ENCODE assay signal across 8 mouse cellular contexts in the genomic region with DNA sequence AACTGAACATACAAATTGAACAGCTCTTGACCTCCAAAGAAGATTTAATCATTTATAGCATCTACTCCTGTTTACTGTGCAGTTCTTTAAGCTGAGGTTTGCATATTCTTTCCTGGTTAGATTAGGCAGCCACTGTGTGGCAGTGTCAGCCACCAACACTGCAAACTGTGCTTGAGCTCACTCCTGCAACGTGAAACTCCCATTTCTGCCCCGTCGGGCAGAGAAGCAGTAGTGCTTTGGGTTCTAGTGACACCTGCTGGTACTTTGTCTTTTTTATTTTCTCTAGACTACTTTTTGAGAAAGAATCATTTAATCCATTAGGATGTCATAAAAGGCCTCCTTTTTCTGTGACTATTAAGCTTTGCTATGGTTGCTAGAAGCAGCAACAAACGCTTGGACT.
DNase-seq lines count a peak whose midpoint lies in the region; ATAC-seq and TF ChIP-seq lines count a peak whose summit lies in the region.

No protein-coding gene starts in this region.

- peak; percentile 87; the same call in 1 of the 2 replicates for TF ChIP-seq EP300 in heart, adult 2 months (IDR thresholded peaks at IDR 0.05; ENCODE audit: insufficient read depth, low read depth, low read length)

- TF ChIP-seq POLR2A in heart, adult 2 months (IDR thresholded peaks at IDR 0.05; ENCODE audit: insufficient read depth, low read depth, low read length): no peak

- 0 out of 2 replicates have a peak, but pooled peaks cover 2% of the 10 kb centered on the region for H3K79me2 ChIP-seq in heart, adult 2 months (replicated peaks; ENCODE audit: control insufficient read depth, insufficient read depth, low read length)

- H3K4me3 ChIP-seq in heart, adult 2 months: no peak overlapping the region
- H3K4me3 ChIP-seq in embryonic facial prominence, embryonic 10.5 days: no peak overlapping the region
- no peak overlapping the region for H3K4me3 ChIP-seq in hindbrain, embryonic 16.5 days (ENCODE audit: low read length)
- H3K4me3 ChIP-seq in midbrain, embryonic 13.5 days (replicated peaks): no peak overlapping the region

- intact Hi-C loops in heart, adult 2 months (cut with DNase I): loop anchor here (5.0 to 10.0 kb wide), 2 partner anchors 114 to 682 kb away; no protein-coding TSS in a partner anchor
- intact Hi-C loops in heart, postnatal 25 days (cut with DNase I): loop anchor here (5.0 kb wide), 2 partner anchors 36 to 119 kb away; no protein-coding TSS in a partner anchor

- ATAC-seq in hindbrain, embryonic 16.5 days: peak; percentile 78
- ATAC-seq in midbrain, embryonic 13.5 days: peak; percentile 67

- H3K36me3 ChIP-seq in heart, adult 2 months (ENCODE audit: control insufficient read depth, insufficient read depth, low read length): peaks cover 16% of the 10 kb centered on the region
- H3K36me3 ChIP-seq in embryonic facial prominence, embryonic 10.5 days (replicated peaks): peaks cover 3% of the 10 kb centered on the region; the same call in 1 of the 2 replicates
- no peaks in the 10 kb centered on the region for H3K36me3 ChIP-seq in hindbrain, embryonic 16.5 days (ENCODE audit: control insufficient read depth, insufficient read depth, low read length)
- no peaks in the 10 kb centered on the region for H3K36me3 ChIP-seq in midbrain, embryonic 13.5 days

- no peak overlapping the region for H3K9ac ChIP-seq in heart, adult 2 months (ENCODE audit: low read depth, low read length)
- H3K9ac ChIP-seq in hindbrain, embryonic 16.5 days (ENCODE audit: low read depth, low read length): no peak overlapping the region
- H3K9ac ChIP-seq in midbrain, embryonic 13.5 days (replicated peaks): no peak overlapping the region

- 15% methylated on average over 4 of the region's 4 CpGs for WGBS in heart, adult 2 months
- WGBS in embryonic facial prominence, embryonic 10.5 days: 30% methylated on average over 4 of the region's 4 CpGs
- WGBS in hindbrain, embryonic 16.5 days: 23% methylated on average over 4 of the region's 4 CpGs
- 22% methylated on average over 4 of the region's 4 CpGs for WGBS in midbrain, embryonic 13.5 days

- H3K27me3 ChIP-seq in heart, adult 2 months (ENCODE audit: control insufficient read depth, insufficient read depth, low read length): no peaks in the 10 kb centered on the region
- no peaks in the 10 kb centered on the region for H3K27me3 ChIP-seq in embryonic facial prominence, embryonic 10.5 days (replicated peaks; ENCODE audit: low read depth, poor library complexity, severe bottlenecking)
- no peaks in the 10 kb centered on the region for H3K27me3 ChIP-seq in hindbrain, embryonic 16.5 days (replicated peaks; ENCODE audit: control insufficient read depth, insufficient read depth, low read length)
- H3K27me3 ChIP-seq in midbrain, embryonic 13.5 days: no peaks in the 10 kb centered on the region

- peak in 1 of 2 experiments; percentile 42 for DNase-seq in heart, adult 2 months
- no peak for DNase-seq in heart, postnatal 25 days (ENCODE audit: low spot score)
- peak; percentile 55 for DNase-seq in R1 (ENCODE audit: low read depth, low spot score)
- peak; percentile 18 for DNase-seq in embryonic facial prominence, embryonic 10.5 days (ENCODE audit: low spot score)
- DNase-seq in layer of hippocampus, postnatal 25 days (ENCODE audit: extremely low spot score in 1 of 2, low spot score in 1 of 2): peak; percentile 13 to 35
- peak; percentile 22 for DNase-seq in testis, postnatal 14 days (ENCODE audit: low spot score)

- no peak overlapping the region for H3K4me2 ChIP-seq in hindbrain, embryonic 16.5 days (ENCODE audit: low read length)
- H3K4me2 ChIP-seq in midbrain, embryonic 13.5 days (replicated peaks): no peak overlapping the region

- no peaks in the 10 kb centered on the region; the same call in 1 of the 2 replicates for H3K4me1 ChIP-seq in heart, adult 2 months (ENCODE audit: control insufficient read depth, insufficient read depth, low read length)
- H3K4me1 ChIP-seq in embryonic facial prominence, embryonic 10.5 days: no peaks in the 10 kb centered on the region
- no peaks in the 10 kb centered on the region for H3K4me1 ChIP-seq in hindbrain, embryonic 16.5 days (ENCODE audit: control insufficient read depth, insufficient read depth, low read depth, low read length)
- no peaks in the 10 kb centered on the region for H3K4me1 ChIP-seq in midbrain, embryonic 13.5 days (replicated peaks)

- TF ChIP-seq CTCF in heart, adult 2 months (IDR thresholded peaks at IDR 0.05): peak; percentile 85

- H3K27ac ChIP-seq in heart, adult 2 months: no peak overlapping the region
- no peak overlapping the region for H3K27ac ChIP-seq in embryonic facial prominence, embryonic 10.5 days (replicated peaks)
- no peak overlapping the region for H3K27ac ChIP-seq in hindbrain, embryonic 16.5 days (ENCODE audit: low read depth, low read length)
- no peak overlapping the region for H3K27ac ChIP-seq in midbrain, embryonic 13.5 days

- no peaks in the 10 kb centered on the region for H3K9me3 ChIP-seq in embryonic facial prominence, embryonic 10.5 days
- no peaks in the 10 kb centered on the region for H3K9me3 ChIP-seq in hindbrain, embryonic 16.5 days (ENCODE audit: control insufficient read depth, low read length)
- H3K9me3 ChIP-seq in midbrain, embryonic 13.5 days: no peaks in the 10 kb centered on the region
